Mouse (Mus musculus): Measurements from ENCODE around the gene Mark1.

GRCm38 (mm10) chr1:184860276-184860675 is 139.1 kb downstream of the Mark1 start:
- TF ChIP-seq CTCF (IDR thresholded peaks at IDR 0.05; ENCODE audit: control insufficient read depth, insufficient read depth, low read length) (no peak), POLR2A (IDR thresholded peaks at IDR 0.05; ENCODE audit: borderline replicate concordance, control insufficient read depth, low read depth, low read length) (no peak)
